Mouse (Mus musculus) megakaryocyte, embryonic 14.5 days (primary cell): ENCODE data around the gene Rimbp3. TPM values are rescaled to one million over a fixed set of nuclear protein-coding genes. Genes with fewer than 3 reads are reported as not detected.
"Not testable (repeated sequence)": the region's sequence is repeated elsewhere in the genome, so short reads cannot be mapped to it uniquely, and the experiment has no call there.

Experiments used
- H3K27me3 ChIP-seq: replicated peaks from 2 replicates; pipeline ENCODE3; 2012; ENCODE audit warnings: inconsistent platforms
- H3K36me3 ChIP-seq: replicated peaks from 2 replicates; pipeline ENCODE3; 2012; ENCODE audit warnings: low read length, inconsistent platforms, mixed read lengths
- H3K4me1 ChIP-seq: 2 replicates; pipeline ENCODE4 v1.6.1; 2012; ENCODE audit warnings: inconsistent platforms
- H3K4me3 ChIP-seq: replicated peaks from 2 replicates; pipeline ENCODE3; 2012; ENCODE audit warnings: moderate library complexity, mild to moderate bottlenecking, inconsistent platforms
- H3K9me3 ChIP-seq: 2 replicates; pipeline ENCODE4 v1.6.1; 2012; ENCODE audit warnings: inconsistent platforms
- FLI1 ChIP-seq: IDR thresholded peaks from 2 replicates; pipeline ENCODE4 v1.6.1; 2012; ENCODE audit warnings: low read length, inconsistent platforms, mixed read lengths
- GATA1 ChIP-seq: IDR thresholded peaks from 3 replicates; pipeline ENCODE4 v1.6.1; 2012; ENCODE audit warnings: mixed read lengths, low read length, inconsistent platforms, borderline replicate concordance
- polyA plus RNA-seq: library from polyadenylated mRNA; stranded (reverse); fragments of >175 nt; gene quantifications from 2 replicates; pipeline ENCODE4 v1.2.3, GENCODE M21; 2012; ENCODE audit warnings: low replicate concordance; ENCODE audit not compliant: insufficient read depth

Rimbp3 gene
- polyA plus RNA-seq = 0.32 TPM in 1 of 2 replicates, not detected in the other

- no peak for TF ChIP-seq GATA1
- TF ChIP-seq FLI1 = no peak
- Histone ChIP-seq H3K4me1 (peaks cover 35% of the 10 kb centered on the region), H3K9me3 (no peaks in the 10 kb centered on the region), H3K4me3 (peak within 1 kb of the TSS; percentile 97), H3K27me3 (peaks cover 36% of the 10 kb centered on the region), H3K36me3 (no peaks in the 10 kb centered on the region)
These were observed at the start of gene Rimbp3 for GRCm38 (mm10) chr16:17208389-17209361. Gene Rimbp3, plus strand, starts transcription at chr16:17208603.

GRCm38 (mm10) chr16:17165478-17165877 lies 42.9 kb upstream of the Rimbp3 start:
- not testable (repeated sequence) for H3K9me3 ChIP-seq, H3K4me3 ChIP-seq, H3K27me3 ChIP-seq
- Histone ChIP-seq H3K4me1 (peaks cover 52% of the 10 kb centered on the region), H3K36me3 (peaks cover 92% of the 10 kb centered on the region)

- H3K36me3 ChIP-seq = peaks cover 92% of the 10 kb centered on the region
- peaks cover 47% of the 10 kb centered on the region for H3K4me1 ChIP-seq
- no peaks in the 10 kb centered on the region for H3K9me3 ChIP-seq
- no peaks in the 10 kb centered on the region for H3K27me3 ChIP-seq
- H3K4me3 ChIP-seq = no peak overlapping the region
- TF ChIP-seq GATA1 (no peak), FLI1 (no peak)
These were observed 41.2 kb upstream of the Rimbp3 start for GRCm38 (mm10) chr16:17167179-17167578.

- Histone ChIP-seq H3K4me3 (no peak overlapping the region), H3K4me1 (peaks cover 40% of the 10 kb centered on the region), H3K36me3 (peaks cover 94% of the 10 kb centered on the region), H3K9me3 (no peaks in the 10 kb centered on the region), H3K27me3 (no peaks in the 10 kb centered on the region)
- no peak for TF ChIP-seq GATA1
- TF ChIP-seq FLI1 = no peak
These were observed 40.4 kb upstream of the Rimbp3 start for GRCm38 (mm10) chr16:17168049-17168448.

DNA sequence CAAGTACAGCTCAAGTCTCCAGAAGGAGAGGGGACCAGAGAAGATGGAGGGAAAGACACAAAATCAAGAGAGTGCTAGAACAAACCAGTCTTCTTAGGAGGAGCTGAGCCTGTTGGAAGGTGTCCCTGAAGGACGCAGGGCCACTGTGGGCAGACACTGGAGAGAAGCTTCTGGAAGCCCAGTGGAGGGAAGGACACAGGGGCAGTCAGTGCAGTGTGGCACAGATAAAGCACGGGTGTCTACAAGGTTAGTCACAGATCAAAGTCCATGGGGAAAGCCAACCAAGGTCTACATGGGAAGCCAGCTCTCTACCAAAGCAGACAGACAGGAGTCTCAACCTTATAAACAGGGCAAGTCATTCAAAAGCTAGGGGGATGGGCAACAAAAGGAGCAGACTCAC lies 32.6 kb upstream of the Rimbp3 start:
- no peak for TF ChIP-seq FLI1
- no peak for TF ChIP-seq GATA1
- Histone ChIP-seq H3K9me3 (no peaks in the 10 kb centered on the region), H3K4me3 (no peak overlapping the region), H3K27me3 (no peaks in the 10 kb centered on the region), H3K4me1 (peaks cover 39% of the 10 kb centered on the region), H3K36me3 (peaks cover 78% of the 10 kb centered on the region)

DNA sequence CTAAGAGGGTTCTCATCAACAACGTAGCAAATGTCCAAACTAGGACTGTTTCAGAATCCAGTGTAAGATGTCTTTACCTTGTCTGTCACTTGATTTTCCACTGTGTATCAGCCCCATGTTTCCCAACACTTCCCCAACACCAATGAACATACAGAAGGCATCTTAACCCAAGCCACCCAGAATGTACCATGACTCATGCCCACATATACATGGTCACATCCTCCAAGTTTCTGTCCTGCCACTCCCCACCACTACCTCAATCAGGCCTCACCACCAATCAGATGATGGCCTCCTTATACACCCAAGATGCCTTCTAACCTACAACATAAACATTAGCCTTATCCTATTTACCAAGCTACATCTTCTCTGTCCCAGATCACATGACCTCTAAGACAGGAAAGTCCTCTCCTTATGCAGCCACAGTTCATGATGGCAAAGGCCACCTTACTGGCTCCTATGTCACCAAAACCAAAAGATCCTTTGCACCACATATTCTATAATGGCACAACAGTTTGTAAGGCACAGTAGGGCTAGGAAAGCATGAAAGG lies 30.7 kb upstream of the Rimbp3 start:
- H3K36me3 ChIP-seq = peaks cover 64% of the 10 kb centered on the region
- no peaks in the 10 kb centered on the region for H3K27me3 ChIP-seq
- H3K4me3 ChIP-seq = peak overlapping the region; percentile 14
- no peak for TF ChIP-seq GATA1
- no peak for TF ChIP-seq FLI1
- no peaks in the 10 kb centered on the region for H3K9me3 ChIP-seq
- H3K4me1 ChIP-seq = peaks cover 58% of the 10 kb centered on the region

GRCm38 (mm10) chr16:17179706-17180105 lies 28.7 kb upstream of the Rimbp3 start:
- Histone ChIP-seq H3K9me3 (no peaks in the 10 kb centered on the region), H3K4me1 (peaks cover 71% of the 10 kb centered on the region), H3K36me3 (peaks cover 52% of the 10 kb centered on the region), H3K4me3 (no peak overlapping the region), H3K27me3 (no peaks in the 10 kb centered on the region)
- TF ChIP-seq GATA1 (no peak), FLI1 (no peak)

- TF ChIP-seq GATA1 = no peak
- no peak for TF ChIP-seq FLI1
- H3K4me3 ChIP-seq = no peak overlapping the region
- peaks cover 71% of the 10 kb centered on the region for H3K4me1 ChIP-seq
- no peaks in the 10 kb centered on the region for H3K27me3 ChIP-seq
- peaks cover 50% of the 10 kb centered on the region for H3K36me3 ChIP-seq
- no peaks in the 10 kb centered on the region for H3K9me3 ChIP-seq
These were observed 27.0 kb upstream of the Rimbp3 start for GRCm38 (mm10) chr16:17181382-17181781.

- TF ChIP-seq FLI1 = no peak
- no peak for TF ChIP-seq GATA1
- peak overlapping the region; percentile 28 for H3K4me3 ChIP-seq
- H3K9me3 ChIP-seq = no peaks in the 10 kb centered on the region
- peaks cover 51% of the 10 kb centered on the region for H3K36me3 ChIP-seq
- peaks cover 68% of the 10 kb centered on the region for H3K4me1 ChIP-seq
- H3K27me3 ChIP-seq = no peaks in the 10 kb centered on the region
These were observed 26.3 kb upstream of the Rimbp3 start for GRCm38 (mm10) chr16:17182136-17182535.

- TF ChIP-seq FLI1 (no peak), GATA1 (no peak)
- peaks cover 51% of the 10 kb centered on the region for H3K36me3 ChIP-seq
- no peaks in the 10 kb centered on the region for H3K9me3 ChIP-seq
- peaks cover 65% of the 10 kb centered on the region for H3K4me1 ChIP-seq
- no peak overlapping the region for H3K4me3 ChIP-seq
- no peaks in the 10 kb centered on the region for H3K27me3 ChIP-seq
These were observed 25.4 kb upstream of the Rimbp3 start for GRCm38 (mm10) chr16:17183003-17183402.
